Mouse (Mus musculus) thymus, adult 2 months (tissue): Measurements from ENCODE around the gene Efnb1.

ENCODE experiments used
- CTCF ChIP-seq: fragments of 200-500 bp; IDR thresholded peaks from 2 replicates; pipeline ENCODE4 v1.5.1; 2012; ENCODE audit warnings: mild to moderate bottlenecking, control low read depth, low read length, moderate library complexity, borderline replicate concordance; ENCODE audit not compliant: control insufficient read depth, poor library complexity, insufficient read depth; ENCODE audit errors: extremely low read depth
- POLR2A ChIP-seq: fragments of 200-500 bp; IDR thresholded peaks from 2 replicates; pipeline ENCODE4 v1.6.1; 2012; ENCODE audit warnings: mild to moderate bottlenecking, low read length, control low read depth, moderate library complexity; ENCODE audit not compliant: control insufficient read depth, poor library complexity, insufficient read depth; ENCODE audit errors: extremely low read depth

DNA sequence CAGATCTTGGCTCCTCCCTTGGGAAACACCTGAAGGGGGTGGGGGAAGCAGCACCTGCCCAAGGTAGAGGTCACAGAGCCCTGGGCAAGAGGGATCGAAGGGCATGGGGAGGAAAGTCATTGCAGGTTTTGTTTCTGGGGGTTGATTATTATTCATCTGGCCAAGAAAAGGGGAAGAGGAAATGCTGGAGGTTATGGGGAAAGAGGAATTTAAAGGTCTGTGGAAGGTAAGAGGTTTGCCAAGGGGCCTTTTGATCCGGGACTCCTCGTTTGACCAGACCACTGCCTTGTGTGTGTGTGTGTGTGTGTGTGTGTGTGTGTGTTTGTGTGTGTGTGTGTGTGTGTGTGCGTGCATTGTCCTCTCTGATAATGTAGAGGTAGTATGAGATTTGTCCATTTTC, 15.5 kb downstream of the Efnb1 start:
- TF ChIP-seq CTCF (no peak), POLR2A (no peak)
